Mouse (Mus musculus): ENCODE measurements around the gene Cpt1c.

Cpt1c gene

GRCm38 (mm10) chr7:44974383-44975116 is at the start of gene Cpt1c:
Cpt1c (minus strand) TSS chr7:44974851.
- DNase-seq, result peak; percentile 78

GRCm38 (mm10) chr7:45023711-45024110 is 49.1 kb upstream of the Cpt1c start:
- peak; percentile 26 for DNase-seq

- no peak for DNase-seq
Measured at GRCm38 (mm10) chr7:45020225-45020624, 45.6 kb upstream of the Cpt1c start.

- DNase-seq, result peak; percentile 71
Measured at GRCm38 (mm10) chr7:45019031-45019571, 44.5 kb upstream of the Cpt1c start.

- peak; percentile 92 for DNase-seq
Measured at GRCm38 (mm10) chr7:45017242-45018061, 42.8 kb upstream of the Cpt1c start, which contains the start of gene Rras. Rras (plus strand) TSS chr7:45017961.

- DNase-seq, result no peak
Measured at GRCm38 (mm10) chr7:45016761-45017160, 42.1 kb upstream of the Cpt1c start.

GRCm38 (mm10) chr7:45015957-45016612 is 41.4 kb upstream of the Cpt1c start, which contains the start of gene Scaf1:
Scaf1 (minus strand) TSS chr7:45016363.
- DNase-seq, result peak; percentile 99

GRCm38 (mm10) chr7:45015344-45015956 is 40.8 kb upstream of the Cpt1c start:
- DNase-seq, result peak; percentile 15

- DNase-seq, result no peak
Measured at GRCm38 (mm10) chr7:45014096-45014451, 39.4 kb upstream of the Cpt1c start.

GRCm38 (mm10) chr7:45013366-45014095 is 38.9 kb upstream of the Cpt1c start:
- no peak for DNase-seq

- no peak for DNase-seq
Measured at GRCm38 (mm10) chr7:45012824-45013223, 38.2 kb upstream of the Cpt1c start.

- DNase-seq, result no peak
Measured at GRCm38 (mm10) chr7:45012011-45012410, 37.4 kb upstream of the Cpt1c start.

- DNase-seq, result no peak
Measured at GRCm38 (mm10) chr7:45008411-45008810, 33.8 kb upstream of the Cpt1c start.

GRCm38 (mm10) chr7:45007846-45008245 is 33.2 kb upstream of the Cpt1c start:
- DNase-seq, result no peak

- no peak for DNase-seq
Measured at GRCm38 (mm10) chr7:45007141-45007540, 32.5 kb upstream of the Cpt1c start.

GRCm38 (mm10) chr7:45006503-45006902 is 31.9 kb upstream of the Cpt1c start:
- no peak for DNase-seq

GRCm38 (mm10) chr7:45005321-45005992 is 30.8 kb upstream of the Cpt1c start:
- no peak for DNase-seq

GRCm38 (mm10) chr7:45004546-45004945 is 29.9 kb upstream of the Cpt1c start:
- no peak for DNase-seq

GRCm38 (mm10) chr7:45002440-45002839 is 27.8 kb upstream of the Cpt1c start:
- no peak for DNase-seq

GRCm38 (mm10) chr7:45000539-45001114 is 26.0 kb upstream of the Cpt1c start:
- DNase-seq, result no peak

GRCm38 (mm10) chr7:44999753-45000152 is 25.1 kb upstream of the Cpt1c start:
- DNase-seq, result peak; percentile 41
